Mouse (Mus musculus) cerebellum, adult 9-10 months (tissue): ENCODE results near the gene Dennd1a.
A peak's percentile ranks its signal among the peaks of the same experiment; 100 is the strongest.

ENCODE experiments used
- DNase-seq: peaks from one replicate; pipeline ENCODE4 v3.0.0; 2022

Gene Dennd1a

GRCm38 (mm10) chr2:37853878-37854435 lies 433.2 kb downstream of the Dennd1a start:
- DNase-seq = no peak

- no peak for DNase-seq
These were observed 436.6 kb downstream of the Dennd1a start for GRCm38 (mm10) chr2:37850626-37851025.

GRCm38 (mm10) chr2:37849357-37849756 lies 437.8 kb downstream of the Dennd1a start:
- DNase-seq = no peak

- no peak for DNase-seq
These were observed 444.5 kb downstream of the Dennd1a start for GRCm38 (mm10) chr2:37842719-37843118.

- DNase-seq = no peak
These were observed 445.0 kb downstream of the Dennd1a start for GRCm38 (mm10) chr2:37842151-37842569.

GRCm38 (mm10) chr2:37839922-37840321 lies 447.3 kb downstream of the Dennd1a start:
- DNase-seq = no peak

GRCm38 (mm10) chr2:37838202-37838984 lies 448.8 kb downstream of the Dennd1a start:
- no peak for DNase-seq

GRCm38 (mm10) chr2:37837542-37837941 lies 449.6 kb downstream of the Dennd1a start:
- no peak for DNase-seq

GRCm38 (mm10) chr2:37836926-37837325 lies 450.3 kb downstream of the Dennd1a start:
- DNase-seq = no peak

GRCm38 (mm10) chr2:37832253-37832652 lies 454.9 kb downstream of the Dennd1a start:
- no peak for DNase-seq

GRCm38 (mm10) chr2:37829758-37830275 lies 457.4 kb downstream of the Dennd1a start:
- DNase-seq = no peak

- DNase-seq = no peak
These were observed 463.4 kb downstream of the Dennd1a start for GRCm38 (mm10) chr2:37823826-37824225.

- DNase-seq = no peak
These were observed 465.1 kb downstream of the Dennd1a start for GRCm38 (mm10) chr2:37822122-37822521.

GRCm38 (mm10) chr2:37819526-37820152 lies 467.6 kb downstream of the Dennd1a start:
- DNase-seq = no peak

GRCm38 (mm10) chr2:37818761-37819525 lies 468.2 kb downstream of the Dennd1a start:
- DNase-seq = no peak

- peak; percentile 84 for DNase-seq
These were observed 471.5 kb downstream of the Dennd1a start for GRCm38 (mm10) chr2:37815676-37816075.

GRCm38 (mm10) chr2:37814820-37815361 lies 472.3 kb downstream of the Dennd1a start:
- DNase-seq = no peak

GRCm38 (mm10) chr2:37812401-37812800 lies 474.8 kb downstream of the Dennd1a start:
- DNase-seq = peak; percentile 78

GRCm38 (mm10) chr2:37811682-37812081 lies 475.5 kb downstream of the Dennd1a start:
- DNase-seq = peak; percentile 73

GRCm38 (mm10) chr2:37802610-37803212 lies 484.5 kb downstream of the Dennd1a start:
- DNase-seq = peak; percentile 75

- DNase-seq = no peak
These were observed 485.5 kb downstream of the Dennd1a start for GRCm38 (mm10) chr2:37801687-37802086.

- DNase-seq = no peak
These were observed 488.1 kb downstream of the Dennd1a start for GRCm38 (mm10) chr2:37799137-37799536.
